Mouse (Mus musculus): ENCODE measurements around the gene Ryr2. TPM values are rescaled to one million over a fixed set of nuclear protein-coding genes. Genes with fewer than 3 reads are reported as not detected.

Ryr2 gene
- polyA plus RNA-seq, 1 experiment from 2014 or later: 6.1 TPM

DNA sequence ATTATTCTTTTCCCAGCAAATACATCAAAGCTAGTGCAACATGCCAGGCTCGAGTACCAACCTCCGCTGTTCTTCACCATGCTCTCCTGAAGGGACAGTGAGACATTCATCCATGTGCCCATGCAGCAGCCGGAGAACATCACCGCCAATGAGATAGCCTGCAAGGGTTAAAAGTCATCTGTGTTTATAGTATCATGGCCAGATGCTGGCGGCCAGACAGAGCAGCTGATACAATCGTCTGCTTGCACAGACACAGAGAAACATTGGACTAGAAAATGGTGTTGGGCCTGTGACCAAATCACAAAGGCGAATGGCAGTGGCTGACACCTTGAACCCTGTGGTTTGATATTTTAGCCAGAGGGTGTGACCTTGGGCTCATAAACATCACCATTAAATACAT is 238.7 kb downstream of the Ryr2 start:
- DNase-seq (no peak), ATAC-seq (ENCODE audit: low FRiP score, low TSS enrichment) (no peak)
- H3K27ac ChIP-seq (replicated peaks; ENCODE audit: low read depth, low read length): no peak overlapping the region
- H3K4me3 ChIP-seq (replicated peaks; ENCODE audit: low read depth, low read length): no peak overlapping the region
- no peaks in the 10 kb centered on the region for H3K27me3 ChIP-seq (ENCODE audit: control insufficient read depth, insufficient read depth, low read length)
- no peaks in the 10 kb centered on the region for H3K36me3 ChIP-seq (ENCODE audit: control insufficient read depth, insufficient read depth, low read length)
- H3K9me3 ChIP-seq (ENCODE audit: control insufficient read depth, low read length): no peaks in the 10 kb centered on the region
- H3K9ac ChIP-seq (replicated peaks; ENCODE audit: low read length): no peak overlapping the region
- no peak overlapping the region for H3K4me2 ChIP-seq (ENCODE audit: low read length)
- WGBS: 85% methylated on average over 7 of the region's 7 CpGs
- H3K4me1 ChIP-seq (ENCODE audit: control insufficient read depth, insufficient read depth, low read length): no peaks in the 10 kb centered on the region

DNA sequence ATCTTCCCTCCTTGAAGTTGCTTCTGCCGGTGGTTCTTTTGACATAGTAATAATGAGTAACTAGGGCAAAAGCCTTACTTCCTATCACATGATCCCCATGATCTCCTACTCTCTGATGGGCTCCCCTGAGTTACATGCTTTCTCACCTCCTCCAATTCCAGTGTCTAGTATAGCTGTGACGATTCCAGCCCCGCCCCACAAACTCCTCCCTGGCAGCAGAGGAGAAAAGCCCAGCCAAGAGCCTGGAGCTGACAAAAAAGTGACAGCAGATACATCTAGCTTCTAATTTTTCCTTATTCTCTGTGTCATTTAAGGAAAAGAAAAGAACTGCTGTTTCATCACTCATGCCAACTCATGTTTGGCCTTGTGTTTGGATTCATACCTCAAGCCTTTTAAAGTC is 241.5 kb downstream of the Ryr2 start:
- H3K9me3 ChIP-seq (ENCODE audit: control insufficient read depth, low read length): no peaks in the 10 kb centered on the region
- H3K36me3 ChIP-seq (ENCODE audit: control insufficient read depth, insufficient read depth, low read length): no peaks in the 10 kb centered on the region
- no peak overlapping the region for H3K9ac ChIP-seq (replicated peaks; ENCODE audit: low read length)
- ATAC-seq (ENCODE audit: low FRiP score, low TSS enrichment) (no peak), DNase-seq (no peak)
- no peak overlapping the region for H3K4me2 ChIP-seq (ENCODE audit: low read length)
- H3K27ac ChIP-seq (replicated peaks; ENCODE audit: low read depth, low read length): no peak overlapping the region
- H3K4me1 ChIP-seq (ENCODE audit: control insufficient read depth, insufficient read depth, low read length): no peaks in the 10 kb centered on the region
- 90% methylated on average over 3 of the region's 3 CpGs for WGBS
- H3K4me3 ChIP-seq (replicated peaks; ENCODE audit: low read depth, low read length): no peak overlapping the region
- no peaks in the 10 kb centered on the region for H3K27me3 ChIP-seq (ENCODE audit: control insufficient read depth, insufficient read depth, low read length)

DNA sequence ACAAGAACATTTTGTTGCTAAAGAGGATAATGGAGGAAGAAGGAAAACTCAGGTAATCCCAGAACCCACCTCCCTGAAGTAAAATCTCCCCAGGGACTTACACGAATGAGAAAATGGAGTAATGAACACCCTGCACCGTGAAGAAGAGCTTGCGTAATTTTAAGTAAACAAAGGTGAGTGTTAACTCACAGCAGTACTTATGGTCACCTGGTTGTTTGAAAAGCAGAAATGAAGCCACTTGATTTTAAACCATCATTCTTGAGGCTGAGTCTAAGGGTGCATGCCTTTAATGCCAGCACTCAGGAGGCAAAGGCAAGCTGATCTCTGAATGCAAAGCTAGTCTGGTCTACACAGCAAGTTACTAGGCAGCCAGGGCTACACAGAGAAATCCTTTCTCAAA is 255.1 kb downstream of the Ryr2 start:
- WGBS: 91% methylated on average over 3 of the region's 3 CpGs
- ATAC-seq (ENCODE audit: low FRiP score, low TSS enrichment): no peak
- no peak overlapping the region for H3K4me2 ChIP-seq (ENCODE audit: low read length)

DNA sequence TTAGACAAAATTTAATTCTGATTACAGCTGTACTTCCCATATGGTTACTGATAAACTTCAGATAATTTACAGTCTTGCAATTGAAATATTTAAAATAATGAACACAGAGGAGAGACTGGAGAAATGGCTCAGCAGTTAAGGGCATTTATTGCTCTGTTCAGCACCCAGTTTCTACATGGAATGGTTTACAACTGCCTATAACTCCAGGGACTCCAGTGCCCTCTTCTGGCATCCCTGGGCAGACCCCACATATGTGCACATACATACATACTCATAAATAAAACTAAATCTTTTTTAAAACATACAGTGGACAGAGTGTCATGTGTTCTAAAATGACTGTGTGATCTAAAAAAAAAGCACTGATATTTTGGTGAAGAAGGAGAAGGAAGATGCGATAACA is 262.9 kb downstream of the Ryr2 start:
- Histone ChIP-seq H3K9ac (replicated peaks; ENCODE audit: low read length) (no peak overlapping the region), H3K4me1 (ENCODE audit: control insufficient read depth, insufficient read depth, low read length) (no peaks in the 10 kb centered on the region), H3K36me3 (ENCODE audit: control insufficient read depth, insufficient read depth, low read length) (no peaks in the 10 kb centered on the region), H3K27ac (replicated peaks; ENCODE audit: low read depth, low read length) (no peak overlapping the region), H3K27me3 (ENCODE audit: control insufficient read depth, insufficient read depth, low read length) (no peaks in the 10 kb centered on the region), H3K4me3 (replicated peaks; ENCODE audit: low read depth, low read length) (no peak overlapping the region), H3K9me3 (ENCODE audit: control insufficient read depth, low read length) (no peaks in the 10 kb centered on the region), H3K4me2 (ENCODE audit: low read length) (no peak overlapping the region)
- DNase-seq: no peak
- no peak for ATAC-seq (ENCODE audit: low FRiP score, low TSS enrichment)
- 97% methylated on average over 1 of the region's 1 CpGs for WGBS

More for the DNA sequence above, 255.1 kb downstream of the Ryr2 start:
- Histone ChIP-seq H3K36me3 (ENCODE audit: control insufficient read depth, insufficient read depth, low read length) (no peaks in the 10 kb centered on the region), H3K4me3 (replicated peaks; ENCODE audit: low read depth, low read length) (no peak overlapping the region), H3K9ac (replicated peaks; ENCODE audit: low read length) (no peak overlapping the region), H3K9me3 (ENCODE audit: control insufficient read depth, low read length) (no peaks in the 10 kb centered on the region), H3K27me3 (ENCODE audit: control insufficient read depth, insufficient read depth, low read length) (no peaks in the 10 kb centered on the region), H3K4me1 (ENCODE audit: control insufficient read depth, insufficient read depth, low read length) (no peaks in the 10 kb centered on the region), H3K27ac (replicated peaks; ENCODE audit: low read depth, low read length) (no peak overlapping the region)
- no peak for DNase-seq

DNA sequence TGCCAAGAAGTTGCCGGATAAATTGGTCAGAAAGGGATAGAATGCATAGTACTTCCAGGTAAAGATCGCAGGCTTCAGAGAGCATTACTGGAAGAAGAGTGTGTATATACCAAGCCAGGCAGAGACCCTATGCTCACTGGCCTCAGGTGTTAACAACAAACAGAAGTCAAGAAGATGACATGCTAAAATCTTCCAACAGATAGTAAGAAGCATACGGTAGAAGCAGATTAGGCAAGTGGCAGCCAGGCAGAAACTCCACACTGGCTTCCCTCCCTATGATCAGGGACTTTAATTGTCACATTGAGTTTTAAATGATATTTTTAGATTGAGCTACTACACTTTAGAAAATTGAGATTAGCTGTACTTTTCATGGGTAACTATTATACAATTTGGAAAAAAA is 268.9 kb downstream of the Ryr2 start:
- ATAC-seq (ENCODE audit: low FRiP score, low TSS enrichment): no peak
- H3K27ac ChIP-seq (replicated peaks; ENCODE audit: low read depth, low read length): no peak overlapping the region
- no peaks in the 10 kb centered on the region for H3K9me3 ChIP-seq (ENCODE audit: control insufficient read depth, low read length)
- H3K36me3 ChIP-seq (ENCODE audit: control insufficient read depth, insufficient read depth, low read length): no peaks in the 10 kb centered on the region
- no peaks in the 10 kb centered on the region for H3K4me1 ChIP-seq (ENCODE audit: control insufficient read depth, insufficient read depth, low read length)
- H3K4me3 ChIP-seq (replicated peaks; ENCODE audit: low read depth, low read length): no peak overlapping the region
- DNase-seq: no peak
- no peaks in the 10 kb centered on the region for H3K27me3 ChIP-seq (ENCODE audit: control insufficient read depth, insufficient read depth, low read length)
- H3K4me2 ChIP-seq (ENCODE audit: low read length): no peak overlapping the region
- WGBS: 95% methylated on average over 3 of the region's 3 CpGs
- H3K9ac ChIP-seq (replicated peaks; ENCODE audit: low read length): no peak overlapping the region

DNA sequence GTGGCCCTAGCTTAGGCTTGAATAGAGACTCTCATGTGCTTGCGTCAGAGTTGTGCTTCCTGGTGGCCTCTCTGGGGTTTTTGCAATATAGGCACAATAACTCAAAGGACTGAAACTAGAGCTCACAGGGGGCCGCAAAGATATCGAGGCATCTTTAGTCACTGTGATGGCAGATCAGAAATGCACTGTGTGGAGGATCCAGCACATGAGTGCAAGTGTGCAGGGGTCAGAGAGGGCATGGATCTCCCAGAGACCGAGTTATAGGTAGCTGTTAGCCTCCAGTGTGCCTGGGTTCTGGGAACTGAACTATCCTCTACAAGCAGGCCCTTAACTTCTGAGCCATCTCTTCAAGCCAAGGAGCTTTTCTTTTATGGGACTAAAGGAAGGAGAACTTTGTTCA is 269.6 kb downstream of the Ryr2 start:
- no peaks in the 10 kb centered on the region for H3K36me3 ChIP-seq (ENCODE audit: control insufficient read depth, insufficient read depth, low read length)
- WGBS: 87% methylated on average over 4 of the region's 4 CpGs
- H3K27me3 ChIP-seq (ENCODE audit: control insufficient read depth, insufficient read depth, low read length): no peaks in the 10 kb centered on the region
- H3K9me3 ChIP-seq (ENCODE audit: control insufficient read depth, low read length): no peaks in the 10 kb centered on the region
- H3K9ac ChIP-seq (replicated peaks; ENCODE audit: low read length): no peak overlapping the region
- DNase-seq (no peak), ATAC-seq (ENCODE audit: low FRiP score, low TSS enrichment) (no peak)
- H3K4me3 ChIP-seq (replicated peaks; ENCODE audit: low read depth, low read length): no peak overlapping the region
- H3K27ac ChIP-seq (replicated peaks; ENCODE audit: low read depth, low read length): no peak overlapping the region
- no peak overlapping the region for H3K4me2 ChIP-seq (ENCODE audit: low read length)
- no peaks in the 10 kb centered on the region for H3K4me1 ChIP-seq (ENCODE audit: control insufficient read depth, insufficient read depth, low read length)

DNA sequence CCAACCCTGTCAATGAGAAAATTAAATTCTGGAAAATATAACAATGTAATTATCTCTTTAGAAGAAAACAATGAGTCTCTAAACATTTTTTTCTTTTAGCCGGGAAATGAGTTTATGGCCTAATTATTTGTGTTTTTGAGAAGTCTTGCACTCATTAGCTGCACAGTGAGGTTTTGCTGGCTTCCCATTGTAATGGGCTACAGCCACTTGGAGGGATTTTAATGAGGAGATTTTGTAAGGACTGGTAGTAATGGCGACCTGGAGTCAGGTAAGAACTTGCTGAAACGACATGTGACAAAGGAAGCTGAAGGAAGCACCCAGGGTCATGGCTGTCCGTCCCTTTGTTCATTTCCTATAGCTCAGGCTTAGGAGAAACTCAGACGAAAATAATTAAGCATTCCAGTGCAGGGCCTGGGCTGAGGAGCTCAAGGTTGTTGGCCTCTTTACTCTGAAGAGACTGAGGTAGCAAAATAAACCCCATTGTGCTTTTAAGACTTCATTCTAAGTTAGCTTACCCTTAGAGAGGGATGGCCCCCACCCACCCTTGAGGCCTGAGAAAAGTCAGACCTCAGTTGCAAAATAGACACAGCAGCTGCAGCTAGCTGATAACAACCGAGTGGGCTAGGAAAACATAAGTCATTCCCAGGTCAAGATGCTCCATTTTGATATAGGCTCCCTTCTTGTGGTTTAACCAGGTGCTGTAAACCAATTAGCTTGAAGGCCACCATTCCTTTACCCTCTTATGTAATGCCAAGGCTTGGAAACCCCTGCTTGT is 270.3 kb downstream of the Ryr2 start:
- Histone ChIP-seq H3K4me2 (ENCODE audit: low read length) (no peak overlapping the region), H3K9me3 (ENCODE audit: control insufficient read depth, low read length) (no peaks in the 10 kb centered on the region), H3K36me3 (ENCODE audit: control insufficient read depth, insufficient read depth, low read length) (no peaks in the 10 kb centered on the region), H3K9ac (replicated peaks; ENCODE audit: low read length) (no peak overlapping the region), H3K4me1 (ENCODE audit: control insufficient read depth, insufficient read depth, low read length) (no peaks in the 10 kb centered on the region), H3K27me3 (ENCODE audit: control insufficient read depth, insufficient read depth, low read length) (no peaks in the 10 kb centered on the region), H3K4me3 (replicated peaks; ENCODE audit: low read depth, low read length) (no peak overlapping the region), H3K27ac (replicated peaks; ENCODE audit: low read depth, low read length) (no peak overlapping the region)
- 65% methylated on average over 6 of the region's 6 CpGs for WGBS
- no peak for ATAC-seq (ENCODE audit: low FRiP score, low TSS enrichment)
- DNase-seq: no peak

DNA sequence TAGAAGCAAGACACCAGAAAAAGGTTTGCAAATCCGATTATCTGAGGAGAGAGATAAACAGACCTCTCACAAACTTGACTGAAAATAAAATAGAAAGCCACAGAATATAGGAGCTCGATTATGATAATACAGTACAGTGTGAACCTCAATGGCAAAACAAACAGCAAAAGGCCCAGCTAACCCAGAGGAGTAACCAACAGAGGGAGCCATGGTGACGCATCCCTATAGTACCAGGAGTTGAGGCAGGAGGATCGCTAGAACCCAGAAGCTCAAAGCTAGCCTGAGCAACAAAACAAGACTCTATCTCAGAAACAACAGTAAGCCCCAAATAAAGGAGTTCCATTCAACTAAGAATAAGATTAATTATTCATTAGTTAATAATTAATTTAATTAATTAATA is 275.5 kb downstream of the Ryr2 start:
- no peak for ATAC-seq (ENCODE audit: low FRiP score, low TSS enrichment)
- 82% methylated on average over 4 of the region's 4 CpGs for WGBS

DNA sequence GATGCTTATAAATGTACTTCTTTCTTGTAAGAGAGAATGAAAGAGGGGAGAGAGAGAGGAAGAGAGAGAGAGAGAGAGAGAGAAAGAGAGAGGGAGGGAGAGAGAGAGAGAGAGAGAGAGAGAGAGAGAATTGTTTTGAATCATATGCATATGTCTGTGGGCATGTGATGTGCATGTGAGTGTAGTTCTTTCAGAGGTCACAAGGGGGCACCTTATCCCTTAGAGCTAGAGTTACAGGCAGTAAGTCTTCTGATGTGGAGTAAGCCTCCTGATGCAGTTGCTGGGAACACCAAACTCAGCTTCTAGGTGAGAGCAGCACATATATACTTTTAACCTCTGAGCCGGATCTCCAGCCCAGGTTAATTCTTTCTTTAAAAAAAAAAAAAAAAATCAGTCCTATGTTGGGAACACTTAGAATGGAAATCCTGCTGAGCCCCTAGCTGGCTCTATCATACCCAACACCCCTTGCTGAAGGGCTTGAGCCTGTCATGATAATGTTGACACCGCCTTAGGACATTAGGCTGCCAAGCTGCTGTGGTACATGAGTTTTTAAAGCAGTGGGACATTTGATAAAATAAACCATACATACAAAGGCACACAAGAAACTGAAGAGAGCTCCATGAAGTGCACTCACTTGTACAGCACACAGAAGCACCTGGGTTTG is 281.1 kb downstream of the Ryr2 start:
- Histone ChIP-seq H3K27ac (replicated peaks; ENCODE audit: low read depth, low read length) (no peak overlapping the region), H3K9me3 (ENCODE audit: control insufficient read depth, low read length) (no peaks in the 10 kb centered on the region), H3K9ac (replicated peaks; ENCODE audit: low read length) (no peak overlapping the region), H3K36me3 (ENCODE audit: control insufficient read depth, insufficient read depth, low read length) (no peaks in the 10 kb centered on the region), H3K4me1 (ENCODE audit: control insufficient read depth, insufficient read depth, low read length) (no peaks in the 10 kb centered on the region), H3K4me2 (ENCODE audit: low read length) (no peak overlapping the region), H3K4me3 (replicated peaks; ENCODE audit: low read depth, low read length) (no peak overlapping the region), H3K27me3 (ENCODE audit: control insufficient read depth, insufficient read depth, low read length) (no peaks in the 10 kb centered on the region)
- 100% methylated on average over 2 of the region's 2 CpGs for WGBS
- ATAC-seq (ENCODE audit: low FRiP score, low TSS enrichment): no peak
- DNase-seq: no peak

More for the DNA sequence above, 275.5 kb downstream of the Ryr2 start:
- H3K9ac ChIP-seq (replicated peaks; ENCODE audit: low read length): no peak overlapping the region
- H3K36me3 ChIP-seq (ENCODE audit: control insufficient read depth, insufficient read depth, low read length): no peaks in the 10 kb centered on the region
- H3K4me1 ChIP-seq (ENCODE audit: control insufficient read depth, insufficient read depth, low read length): no peaks in the 10 kb centered on the region
- no peaks in the 10 kb centered on the region for H3K27me3 ChIP-seq (ENCODE audit: control insufficient read depth, insufficient read depth, low read length)
- no peak overlapping the region for H3K4me2 ChIP-seq (ENCODE audit: low read length)
- H3K27ac ChIP-seq (replicated peaks; ENCODE audit: low read depth, low read length): no peak overlapping the region
- DNase-seq: peak; percentile 14
- H3K4me3 ChIP-seq (replicated peaks; ENCODE audit: low read depth, low read length): no peak overlapping the region
- no peaks in the 10 kb centered on the region for H3K9me3 ChIP-seq (ENCODE audit: control insufficient read depth, low read length)
